Mouse (Mus musculus): Measurements from ENCODE around the gene Snrpa1. TPM values are rescaled to one million over a fixed set of nuclear protein-coding genes. Genes with fewer than 3 reads are reported as not detected.

Gene Snrpa1
- polyA plus RNA-seq, 1 experiment from 2014 or later = 276 TPM

GRCm38 (mm10) chr7:66109855-66110635, 51.2 kb downstream of the Snrpa1 start:
- H3K9me3 ChIP-seq (replicated peaks) = no peaks in the 10 kb centered on the region
- no peaks in the 10 kb centered on the region for H3K27me3 ChIP-seq (ENCODE audit: low read depth, poor library complexity, severe bottlenecking)
- H3K4me1 ChIP-seq = peaks cover 27% of the 10 kb centered on the region
- peak overlapping the region; percentile 98 for H3K27ac ChIP-seq
- peaks cover 15% of the 10 kb centered on the region for H3K36me3 ChIP-seq
- peak; percentile 71 for DNase-seq (ENCODE audit: low spot score)
- peak overlapping the region; percentile 98 for H3K4me3 ChIP-seq
- WGBS = 9% methylated on average over 77 of the region's 77 CpGs

DNA sequence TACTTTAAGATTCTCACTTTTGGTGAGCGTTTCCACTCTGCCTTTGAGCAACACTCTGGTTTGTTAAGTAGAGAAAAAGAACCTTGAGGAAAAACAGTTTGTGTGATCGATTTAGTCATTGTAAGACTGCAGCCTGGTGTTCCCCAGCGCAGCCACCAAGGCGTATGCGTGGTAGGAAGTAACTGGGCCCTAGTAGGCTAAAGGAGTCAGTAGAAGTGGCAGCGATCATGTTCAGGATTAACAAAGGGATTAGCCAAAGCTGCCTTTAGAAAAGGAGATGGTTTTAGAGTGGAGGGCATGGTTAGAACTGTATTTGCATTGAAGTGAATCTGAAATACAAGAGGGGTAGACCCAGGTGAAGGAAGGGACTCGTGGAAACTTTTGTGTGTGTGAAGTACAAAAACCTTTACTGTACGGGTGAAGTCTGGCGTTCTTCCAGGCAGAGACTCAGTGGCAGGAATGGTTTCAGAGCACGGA, 51.9 kb downstream of the Snrpa1 start:
- H3K4me1 ChIP-seq = peaks cover 28% of the 10 kb centered on the region
- peak overlapping the region; percentile 98 for H3K4me3 ChIP-seq
- H3K9me3 ChIP-seq (replicated peaks) = no peaks in the 10 kb centered on the region
- H3K27ac ChIP-seq = peak overlapping the region; percentile 98
- peaks cover 15% of the 10 kb centered on the region for H3K36me3 ChIP-seq
- peak; percentile 48 for DNase-seq (ENCODE audit: low spot score)
- H3K27me3 ChIP-seq (ENCODE audit: low read depth, poor library complexity, severe bottlenecking) = no peaks in the 10 kb centered on the region
- WGBS = 11% methylated on average over 10 of the region's 10 CpGs

GRCm38 (mm10) chr7:66111211-66111610, 52.4 kb downstream of the Snrpa1 start:
- Histone ChIP-seq H3K4me1 (peaks cover 33% of the 10 kb centered on the region), H3K4me3 (peak overlapping the region; percentile 98), H3K27ac (peak overlapping the region; percentile 98), H3K9me3 (replicated peaks) (no peaks in the 10 kb centered on the region), H3K27me3 (ENCODE audit: low read depth, poor library complexity, severe bottlenecking) (no peaks in the 10 kb centered on the region), H3K36me3 (peaks cover 15% of the 10 kb centered on the region)
- no peak for DNase-seq (ENCODE audit: low spot score)
- 71% methylated on average over 10 of the region's 10 CpGs for WGBS

GRCm38 (mm10) chr7:66113561-66113960, 54.8 kb downstream of the Snrpa1 start:
- H3K4me3 ChIP-seq = no peak overlapping the region
- no peaks in the 10 kb centered on the region for H3K9me3 ChIP-seq (replicated peaks)
- H3K27ac ChIP-seq = no peak overlapping the region
- peaks cover 37% of the 10 kb centered on the region for H3K4me1 ChIP-seq
- H3K27me3 ChIP-seq (ENCODE audit: low read depth, poor library complexity, severe bottlenecking) = no peaks in the 10 kb centered on the region
- H3K36me3 ChIP-seq = peaks cover 24% of the 10 kb centered on the region
- no peak for DNase-seq (ENCODE audit: low spot score)
- WGBS = 87% methylated on average over 3 of the region's 3 CpGs

DNA sequence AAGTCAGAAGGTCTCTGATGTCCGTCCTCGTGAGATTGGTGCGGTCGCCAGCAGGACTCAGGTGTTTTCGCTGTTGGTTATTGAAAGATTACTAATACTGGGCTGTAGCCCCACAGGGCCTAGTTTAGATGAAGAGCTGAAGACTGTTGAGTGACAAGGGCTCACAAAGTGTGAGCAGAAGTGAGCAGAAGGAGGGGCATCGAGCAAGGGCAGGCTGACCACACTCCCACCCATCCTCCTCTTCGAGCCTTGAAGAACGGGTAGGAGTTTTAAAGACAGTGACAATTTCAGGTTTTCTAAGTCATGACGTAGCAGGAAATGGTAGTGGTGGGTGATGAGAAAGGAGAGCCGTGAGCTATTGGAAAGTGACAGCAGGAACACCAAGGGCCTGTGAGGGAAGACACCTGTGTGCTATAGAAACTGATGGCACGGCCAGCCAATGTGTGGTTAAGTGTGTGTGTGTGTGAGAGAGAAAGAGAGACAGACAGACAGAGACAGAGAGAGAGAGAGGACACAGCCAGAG, 57.1 kb downstream of the Snrpa1 start:
- no peak overlapping the region for H3K27ac ChIP-seq
- H3K4me1 ChIP-seq = peaks cover 38% of the 10 kb centered on the region
- no peaks in the 10 kb centered on the region for H3K9me3 ChIP-seq (replicated peaks)
- H3K4me3 ChIP-seq = no peak overlapping the region
- peaks cover 24% of the 10 kb centered on the region for H3K36me3 ChIP-seq
- WGBS = 89% methylated on average over 11 of the region's 11 CpGs
- no peak for DNase-seq (ENCODE audit: low spot score)
- no peaks in the 10 kb centered on the region for H3K27me3 ChIP-seq (ENCODE audit: low read depth, poor library complexity, severe bottlenecking)

- H3K27ac ChIP-seq = no peak overlapping the region
- no peaks in the 10 kb centered on the region for H3K9me3 ChIP-seq (replicated peaks)
- peaks cover 24% of the 10 kb centered on the region for H3K36me3 ChIP-seq
- DNase-seq (ENCODE audit: low spot score) = no peak
- no peaks in the 10 kb centered on the region for H3K27me3 ChIP-seq (ENCODE audit: low read depth, poor library complexity, severe bottlenecking)
- H3K4me1 ChIP-seq = peaks cover 41% of the 10 kb centered on the region
- H3K4me3 ChIP-seq = no peak overlapping the region
- 77% methylated on average over 8 of the region's 8 CpGs for WGBS
These were observed 58.2 kb downstream of the Snrpa1 start for GRCm38 (mm10) chr7:66116906-66117482.

DNA sequence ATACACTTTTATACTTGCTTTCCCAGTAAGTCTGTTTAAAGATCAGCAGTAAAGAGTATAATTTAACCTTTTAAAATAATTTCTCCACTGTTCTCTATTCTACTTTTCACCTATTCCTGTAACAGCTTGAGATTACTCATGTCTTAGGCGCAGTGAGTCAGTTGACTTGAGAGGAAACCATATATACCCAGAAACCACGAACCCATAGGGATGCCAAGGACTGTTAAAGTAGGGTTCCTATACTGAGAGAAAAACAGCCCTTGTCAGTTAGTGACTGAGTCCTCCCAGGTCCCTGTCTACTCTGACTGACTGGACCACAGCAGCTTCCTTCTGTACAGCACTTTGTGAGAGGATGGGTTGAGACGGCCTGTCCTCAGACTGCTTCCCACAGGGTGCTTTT, 59.2 kb downstream of the Snrpa1 start:
- Histone ChIP-seq H3K9me3 (replicated peaks) (no peaks in the 10 kb centered on the region), H3K4me1 (peaks cover 41% of the 10 kb centered on the region), H3K27me3 (ENCODE audit: low read depth, poor library complexity, severe bottlenecking) (no peaks in the 10 kb centered on the region), H3K4me3 (no peak overlapping the region), H3K27ac (no peak overlapping the region), H3K36me3 (peaks cover 23% of the 10 kb centered on the region)
- DNase-seq (ENCODE audit: low spot score) = no peak
- WGBS = 85% methylated on average over 3 of the region's 3 CpGs

GRCm38 (mm10) chr7:66118796-66119195, 60.0 kb downstream of the Snrpa1 start:
- no peak overlapping the region for H3K4me3 ChIP-seq
- no peak overlapping the region for H3K27ac ChIP-seq
- H3K4me1 ChIP-seq = peaks cover 41% of the 10 kb centered on the region
- DNase-seq (ENCODE audit: low spot score) = no peak
- no peaks in the 10 kb centered on the region for H3K9me3 ChIP-seq (replicated peaks)
- H3K36me3 ChIP-seq = peaks cover 17% of the 10 kb centered on the region
- WGBS = 90% methylated on average over 7 of the region's 7 CpGs
- no peaks in the 10 kb centered on the region for H3K27me3 ChIP-seq (ENCODE audit: low read depth, poor library complexity, severe bottlenecking)

GRCm38 (mm10) chr7:66120139-66120538, 61.3 kb downstream of the Snrpa1 start:
- no peak overlapping the region for H3K4me3 ChIP-seq
- 96% methylated on average over 1 of the region's 1 CpGs for WGBS
- H3K36me3 ChIP-seq = peaks cover 17% of the 10 kb centered on the region
- H3K4me1 ChIP-seq = peaks cover 32% of the 10 kb centered on the region
- H3K9me3 ChIP-seq (replicated peaks) = no peaks in the 10 kb centered on the region
- no peak overlapping the region for H3K27ac ChIP-seq
- H3K27me3 ChIP-seq (ENCODE audit: low read depth, poor library complexity, severe bottlenecking) = no peaks in the 10 kb centered on the region
- DNase-seq (ENCODE audit: low spot score) = no peak

- Histone ChIP-seq H3K27me3 (ENCODE audit: low read depth, poor library complexity, severe bottlenecking) (no peaks in the 10 kb centered on the region), H3K9me3 (replicated peaks) (no peaks in the 10 kb centered on the region), H3K4me3 (no peak overlapping the region), H3K36me3 (peaks cover 25% of the 10 kb centered on the region), H3K4me1 (peaks cover 30% of the 10 kb centered on the region), H3K27ac (no peak overlapping the region)
- 71% methylated on average over 7 of the region's 7 CpGs for WGBS
- no peak for DNase-seq (ENCODE audit: low spot score)
These were observed 62.0 kb downstream of the Snrpa1 start for GRCm38 (mm10) chr7:66120702-66121396.

Data from limb, embryonic 10.5 days (tissue).